Mouse (Mus musculus): Measurements from ENCODE around the gene Ptprm. TPM values are rescaled to one million over a fixed set of nuclear protein-coding genes. Genes with fewer than 3 reads are reported as not detected.

Ptprm gene
- polyA plus RNA-seq, 1 experiment = not detected

- Histone ChIP-seq H3K4me1 (ENCODE audit: control insufficient read depth, insufficient read depth, low read length) (peaks cover 2% of the 10 kb centered on the region; the same call in 1 of the 2 replicates), H3K27ac (ENCODE audit: insufficient read depth, low read depth, low read length) (no peak overlapping the region), H3K4me3 (ENCODE audit: insufficient read depth, low read depth, low read length) (no peak overlapping the region)
- 80% methylated on average over 14 of the region's 14 CpGs for WGBS
- TF ChIP-seq CTCF (IDR thresholded peaks at IDR 0.05; ENCODE audit: insufficient read depth, low read depth, low read length) (no peak), POLR2A (IDR thresholded peaks at IDR 0.05; ENCODE audit: insufficient read depth, low read depth, low read length) (no peak)
Measured at GRCm38 (mm10) chr17:66769365-66770363, 584.6 kb downstream of the Ptprm start.

DNA sequence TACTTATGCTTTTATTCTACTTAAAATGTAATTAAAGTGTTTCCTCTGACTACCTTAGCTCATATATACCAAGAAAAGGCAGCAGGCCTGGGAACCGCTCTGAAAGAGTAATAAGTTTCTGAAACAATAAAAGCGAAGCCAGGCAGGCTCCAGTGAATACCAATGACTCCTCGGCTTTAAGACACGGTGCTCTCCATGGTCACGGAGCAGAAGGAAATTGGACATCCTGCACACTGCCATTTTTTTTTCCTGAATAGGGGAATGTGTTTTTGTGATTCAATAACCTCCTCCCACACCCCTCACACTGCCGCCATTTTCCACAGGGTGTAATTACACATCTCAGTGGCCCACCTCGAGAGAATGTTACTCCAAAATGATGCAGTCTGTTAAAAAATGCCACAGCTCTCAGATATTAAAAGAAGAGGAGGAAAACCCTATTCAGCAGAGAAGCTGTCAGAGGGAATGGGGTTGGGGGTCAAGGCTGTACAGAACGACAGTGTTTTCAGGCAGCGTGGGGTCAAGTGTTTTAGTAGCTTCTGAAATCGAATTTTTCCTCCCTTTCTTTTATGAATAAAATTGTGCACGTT lies 585.5 kb downstream of the Ptprm start:
- H3K4me3 ChIP-seq (ENCODE audit: insufficient read depth, low read depth, low read length) = no peak overlapping the region
- H3K27ac ChIP-seq (ENCODE audit: insufficient read depth, low read depth, low read length) = peak overlapping the region; percentile 32; the same call in 1 of the 2 replicates
- peaks cover 4% of the 10 kb centered on the region; the same call in 1 of the 2 replicates for H3K4me1 ChIP-seq (ENCODE audit: control insufficient read depth, insufficient read depth, low read length)
- TF ChIP-seq CTCF (IDR thresholded peaks at IDR 0.05; ENCODE audit: insufficient read depth, low read depth, low read length) = no peak
- TF ChIP-seq POLR2A (IDR thresholded peaks at IDR 0.05; ENCODE audit: insufficient read depth, low read depth, low read length) = no peak
- 38% methylated on average over 11 of the region's 11 CpGs for WGBS

DNA sequence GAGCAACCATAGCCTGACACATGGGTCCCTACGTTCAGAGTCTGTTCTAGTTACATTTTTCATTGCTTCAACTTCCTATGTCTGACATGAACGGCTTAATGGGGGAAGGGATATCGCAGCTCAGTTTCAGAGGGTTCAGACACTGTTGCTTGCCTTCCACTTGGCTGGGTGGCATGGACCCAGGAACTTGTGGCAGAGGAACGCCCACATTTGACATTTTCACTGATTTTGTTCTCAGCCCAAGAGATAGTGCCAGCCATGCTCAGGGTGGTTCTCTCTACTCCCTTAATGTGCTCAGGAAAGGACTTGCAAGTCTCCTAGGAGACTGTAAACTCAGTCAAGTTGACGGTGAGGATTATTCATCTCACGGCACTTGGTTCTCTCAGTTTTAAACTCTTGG lies 588.1 kb downstream of the Ptprm start:
- 52% methylated on average over 6 of the region's 6 CpGs for WGBS
- no peak overlapping the region for H3K27ac ChIP-seq (ENCODE audit: insufficient read depth, low read depth, low read length)
- no peak overlapping the region for H3K4me3 ChIP-seq (ENCODE audit: insufficient read depth, low read depth, low read length)
- TF ChIP-seq POLR2A (IDR thresholded peaks at IDR 0.05; ENCODE audit: insufficient read depth, low read depth, low read length) = no peak
- no peak for TF ChIP-seq CTCF (IDR thresholded peaks at IDR 0.05; ENCODE audit: insufficient read depth, low read depth, low read length)
- peaks cover 12% of the 10 kb centered on the region for H3K4me1 ChIP-seq (ENCODE audit: control insufficient read depth, insufficient read depth, low read length)

GRCm38 (mm10) chr17:66764435-66764834 lies 589.8 kb downstream of the Ptprm start:
- WGBS = 33% methylated on average over 2 of the region's 2 CpGs
- TF ChIP-seq CTCF (IDR thresholded peaks at IDR 0.05; ENCODE audit: insufficient read depth, low read depth, low read length) (no peak), POLR2A (IDR thresholded peaks at IDR 0.05; ENCODE audit: insufficient read depth, low read depth, low read length) (no peak)
- peaks cover 12% of the 10 kb centered on the region for H3K4me1 ChIP-seq (ENCODE audit: control insufficient read depth, insufficient read depth, low read length)

GRCm38 (mm10) chr17:66762716-66763115 lies 591.5 kb downstream of the Ptprm start:
- 81% methylated on average over 10 of the region's 10 CpGs for WGBS
- H3K27ac ChIP-seq (ENCODE audit: insufficient read depth, low read depth, low read length) = no peak overlapping the region
- TF ChIP-seq CTCF (IDR thresholded peaks at IDR 0.05; ENCODE audit: insufficient read depth, low read depth, low read length) (no peak), POLR2A (IDR thresholded peaks at IDR 0.05; ENCODE audit: insufficient read depth, low read depth, low read length) (no peak)
- H3K4me1 ChIP-seq (ENCODE audit: control insufficient read depth, insufficient read depth, low read length) = peaks cover 12% of the 10 kb centered on the region
- H3K4me3 ChIP-seq (ENCODE audit: insufficient read depth, low read depth, low read length) = no peak overlapping the region

More at GRCm38 (mm10) chr17:66764435-66764834, 589.8 kb downstream of the Ptprm start:
- Histone ChIP-seq H3K4me3 (ENCODE audit: insufficient read depth, low read depth, low read length) (no peak overlapping the region), H3K27ac (ENCODE audit: insufficient read depth, low read depth, low read length) (no peak overlapping the region)

- 58% methylated on average over 26 of the region's 26 CpGs for WGBS
- no peak overlapping the region for H3K27ac ChIP-seq (ENCODE audit: insufficient read depth, low read depth, low read length)
- no peak for TF ChIP-seq CTCF (IDR thresholded peaks at IDR 0.05; ENCODE audit: insufficient read depth, low read depth, low read length)
- no peak for TF ChIP-seq POLR2A (IDR thresholded peaks at IDR 0.05; ENCODE audit: insufficient read depth, low read depth, low read length)
- peaks cover 12% of the 10 kb centered on the region for H3K4me1 ChIP-seq (ENCODE audit: control insufficient read depth, insufficient read depth, low read length)
- H3K4me3 ChIP-seq (ENCODE audit: insufficient read depth, low read depth, low read length) = no peak overlapping the region
Measured at GRCm38 (mm10) chr17:66761326-66762296, 592.6 kb downstream of the Ptprm start.

- no peak overlapping the region for H3K4me3 ChIP-seq (ENCODE audit: insufficient read depth, low read depth, low read length)
- H3K27ac ChIP-seq (ENCODE audit: insufficient read depth, low read depth, low read length) = peak overlapping the region; percentile 43
- 20% methylated on average over 10 of the region's 10 CpGs for WGBS
- peaks cover 13% of the 10 kb centered on the region for H3K4me1 ChIP-seq (ENCODE audit: control insufficient read depth, insufficient read depth, low read length)
- TF ChIP-seq POLR2A (IDR thresholded peaks at IDR 0.05; ENCODE audit: insufficient read depth, low read depth, low read length) (no peak), CTCF (IDR thresholded peaks at IDR 0.05; ENCODE audit: insufficient read depth, low read depth, low read length) (no peak)
Measured at GRCm38 (mm10) chr17:66757025-66757511, 597.2 kb downstream of the Ptprm start.

DNA sequence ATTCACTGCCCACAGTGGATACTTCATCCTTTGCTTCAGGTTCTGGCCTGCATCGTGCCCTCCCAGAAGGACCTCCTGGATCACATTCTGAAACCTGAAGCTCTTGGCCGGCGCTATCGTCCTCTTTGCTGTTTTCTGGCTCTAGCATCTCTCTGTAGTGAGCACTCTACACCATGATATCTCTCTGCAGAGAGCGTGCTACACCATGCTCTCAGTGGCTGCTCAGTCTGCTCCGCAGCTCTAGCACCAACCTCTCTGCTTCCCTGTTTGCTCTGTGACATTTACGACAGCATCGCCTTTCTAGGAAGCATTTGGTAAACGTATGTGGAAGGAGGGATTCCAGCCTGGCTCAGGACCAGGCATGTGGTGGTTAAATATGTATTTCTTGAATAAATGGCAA lies 597.8 kb downstream of the Ptprm start:
- TF ChIP-seq CTCF (IDR thresholded peaks at IDR 0.05; ENCODE audit: insufficient read depth, low read depth, low read length) (no peak), POLR2A (IDR thresholded peaks at IDR 0.05; ENCODE audit: insufficient read depth, low read depth, low read length) (no peak)

More for the DNA sequence above, 597.8 kb downstream of the Ptprm start:
- Histone ChIP-seq H3K4me3 (ENCODE audit: insufficient read depth, low read depth, low read length) (no peak overlapping the region), H3K27ac (ENCODE audit: insufficient read depth, low read depth, low read length) (peak overlapping the region; percentile 43), H3K4me1 (ENCODE audit: control insufficient read depth, insufficient read depth, low read length) (peaks cover 9% of the 10 kb centered on the region)
- 50% methylated on average over 9 of the region's 9 CpGs for WGBS
